Mouse (Mus musculus): ENCODE measurements around the gene Pou6f1. TPM values are rescaled to one million over a fixed set of nuclear protein-coding genes. Genes with fewer than 3 reads are reported as not detected.
"Not testable (repeated sequence)": the region's sequence is repeated elsewhere in the genome, so short reads cannot be mapped to it uniquely, and the experiment has no call there.

The Pou6f1 gene
- total RNA-seq, 2 experiments from 2014 or later = 11.1 to 14.2 TPM

DNA sequence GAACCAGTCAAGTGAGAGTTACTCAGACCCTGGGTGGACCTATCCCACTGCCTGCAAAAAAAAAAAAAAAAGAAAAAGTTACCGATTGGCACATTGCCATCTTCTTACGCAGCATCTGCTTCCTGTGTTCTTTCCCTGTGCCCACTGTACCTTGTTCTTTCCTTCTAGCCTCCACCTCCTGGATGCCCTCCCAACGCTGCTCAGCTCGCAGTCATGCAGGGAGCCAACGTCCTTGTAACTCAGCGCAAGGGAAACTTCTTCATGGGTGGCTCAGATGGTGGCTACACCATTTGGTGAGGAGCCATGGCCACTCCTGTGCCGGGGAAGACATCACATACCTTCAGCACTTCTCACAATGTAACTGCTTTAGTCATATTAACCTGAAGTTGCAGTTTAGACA, 19.4 kb upstream of the Pou6f1 start:
- DNase-seq = no peak

GRCm38 (mm10) chr15:100616221-100616620, 16.4 kb upstream of the Pou6f1 start:
- DNase-seq = no peak

DNA sequence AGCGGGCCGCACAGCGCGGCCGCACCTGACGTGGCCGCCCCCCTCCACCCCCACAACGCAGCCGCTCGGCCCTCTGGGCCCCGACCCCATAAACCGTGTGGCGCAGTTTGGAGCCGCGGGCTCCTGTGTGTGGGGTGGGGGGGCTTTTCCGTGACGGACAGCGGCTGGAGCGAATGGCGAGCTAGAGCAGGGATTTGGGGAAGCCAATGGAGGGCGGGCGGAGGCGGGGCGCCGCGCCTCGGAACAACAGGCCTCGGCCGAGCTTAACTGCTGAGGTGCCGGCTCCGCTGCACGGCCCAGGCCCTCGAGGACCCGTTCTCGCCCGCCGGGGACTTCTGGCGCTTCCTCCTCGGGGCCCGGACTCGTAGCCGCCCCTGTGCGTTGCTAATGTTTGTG, 16.0 kb upstream of the Pou6f1 start:
- DNase-seq = peak; percentile 91 to 93

- DNase-seq = peak; percentile 98
Observed at GRCm38 (mm10) chr15:100614996-100615824, 15.4 kb upstream of the Pou6f1 start, which contains the start of gene Dazap2. TSS of gene Dazap2 (plus strand) at chr15:100615349.

DNA sequence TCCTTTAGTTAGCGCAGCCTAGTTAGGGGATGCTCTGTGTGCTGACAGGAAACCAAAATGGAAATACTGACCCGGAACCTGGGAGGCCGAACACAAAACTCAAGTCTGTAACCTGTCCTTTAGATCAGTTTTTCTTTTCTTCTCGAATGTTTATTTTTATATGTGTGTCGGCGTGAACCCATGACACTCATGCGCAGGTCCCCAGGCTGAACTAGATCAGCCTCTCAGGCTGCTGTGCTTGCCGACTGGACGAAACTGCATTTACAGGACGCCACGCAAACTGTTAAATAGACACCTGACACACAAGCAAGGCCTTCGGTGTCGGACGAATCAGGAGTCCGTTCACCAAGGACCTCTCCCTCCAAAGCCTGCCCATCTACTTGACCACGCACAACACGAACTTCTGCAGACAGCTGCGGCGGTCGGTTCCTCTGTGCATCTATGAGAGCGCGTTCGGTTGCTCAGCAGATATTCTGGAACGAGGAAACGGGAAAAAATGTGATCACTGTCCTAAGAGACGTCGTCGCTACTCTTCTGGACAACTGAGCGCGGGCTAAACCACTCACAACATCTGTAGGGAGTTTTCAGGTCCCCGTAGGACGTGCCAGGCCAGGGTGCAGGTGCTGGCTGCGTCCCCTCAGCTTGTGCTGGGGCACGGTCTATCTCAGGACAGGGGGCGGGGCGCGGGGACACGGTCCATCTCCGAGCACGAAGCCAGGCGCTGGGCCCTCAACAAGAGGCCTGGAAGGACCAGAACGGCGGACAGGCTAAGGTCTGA, 14.6 kb upstream of the Pou6f1 start:
- no peak for DNase-seq

- peak; percentile 78 to 89 for DNase-seq
Observed at GRCm38 (mm10) chr15:100613584-100613983, 13.8 kb upstream of the Pou6f1 start.

GRCm38 (mm10) chr15:100612432-100612831, 12.6 kb upstream of the Pou6f1 start:
- no peak for DNase-seq

DNA sequence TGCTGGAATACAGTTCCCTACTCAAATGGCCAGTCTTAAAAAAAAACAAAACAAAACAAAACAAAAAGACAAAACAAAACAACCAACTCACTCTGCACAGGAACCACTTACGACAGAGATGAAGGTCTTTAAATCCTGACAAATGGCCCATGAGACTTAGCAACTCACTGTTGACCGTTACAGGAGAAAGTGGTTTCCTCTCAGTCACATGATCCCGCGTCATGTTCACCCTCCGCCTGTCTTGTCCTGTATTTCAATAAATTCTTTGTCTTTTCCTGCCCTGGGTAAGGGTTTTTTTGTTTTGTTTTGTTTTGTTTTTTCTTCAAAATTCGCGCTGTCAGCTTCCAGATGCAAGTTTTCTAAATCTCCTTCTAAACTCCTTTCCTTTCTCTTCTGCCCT, 12.2 kb upstream of the Pou6f1 start:
- no peak for DNase-seq

DNA sequence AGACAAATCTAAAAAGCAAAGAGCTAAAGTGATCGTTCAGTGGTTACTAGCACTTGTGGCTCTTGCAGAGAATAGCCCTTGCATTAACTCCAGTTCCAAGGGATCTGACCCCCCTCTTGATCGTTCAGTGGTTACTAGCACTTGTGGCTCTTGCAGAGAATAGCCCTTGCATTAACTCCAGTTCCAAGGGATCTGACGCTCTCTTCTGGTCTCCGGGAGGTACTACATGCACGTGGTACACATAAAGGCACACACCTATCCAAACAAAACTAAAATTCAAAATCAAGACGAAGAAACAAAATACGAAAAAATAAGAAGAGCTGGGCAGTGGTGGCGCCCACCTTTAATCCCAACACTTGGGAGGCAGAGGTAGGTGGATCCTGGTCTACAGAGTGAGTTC, 6.9 kb upstream of the Pou6f1 start:
- not testable (repeated sequence) for DNase-seq

DNA sequence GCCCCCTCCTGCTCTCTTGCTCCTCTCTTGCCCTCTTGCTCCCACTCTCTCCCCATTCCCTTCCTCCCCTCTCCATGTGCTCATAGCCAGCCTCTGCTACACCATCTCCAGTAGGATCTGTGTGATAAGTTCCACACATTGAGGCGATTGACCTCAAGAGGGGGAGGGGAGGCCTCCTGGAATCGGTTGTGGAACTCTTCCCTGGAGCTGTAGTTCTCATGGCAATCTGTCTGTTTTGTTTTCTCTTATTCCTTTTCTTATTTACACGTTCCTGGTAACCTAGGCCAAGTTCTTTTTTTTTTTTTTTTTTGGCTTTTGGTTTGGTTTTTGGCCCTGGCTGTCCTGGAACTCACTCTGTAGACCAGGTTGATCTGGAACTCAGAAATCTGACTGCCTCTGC, 1.9 kb upstream of the Pou6f1 start:
- no peak for DNase-seq

GRCm38 (mm10) chr15:100600696-100601272, 1.0 kb upstream of the Pou6f1 start:
- no peak for DNase-seq

GRCm38 (mm10) chr15:100600047-100600695, 387 bp upstream of the Pou6f1 start:
- peak; percentile 81 to 85 for DNase-seq

DNA sequence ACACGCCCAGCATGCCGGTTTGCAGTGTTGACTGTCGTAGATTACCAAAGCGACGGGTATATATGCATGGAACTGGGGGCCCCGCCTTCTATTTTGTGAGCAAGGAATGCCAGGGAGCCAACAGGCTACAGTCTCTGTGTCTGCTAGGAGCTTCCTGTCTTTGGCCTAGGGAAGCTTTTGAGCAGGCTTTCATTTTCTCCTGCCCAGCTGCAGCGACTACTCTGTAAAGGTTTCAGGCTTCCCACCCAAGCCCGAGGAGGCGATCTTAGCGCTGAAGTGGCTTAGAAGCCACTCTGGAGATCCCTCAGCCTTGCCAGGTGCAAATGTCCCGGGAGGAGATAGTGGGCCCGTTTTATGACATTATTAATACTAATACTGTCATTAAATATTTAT, 905 bp downstream of the Pou6f1 start:
- peak; percentile 65 to 70 for DNase-seq

DNA sequence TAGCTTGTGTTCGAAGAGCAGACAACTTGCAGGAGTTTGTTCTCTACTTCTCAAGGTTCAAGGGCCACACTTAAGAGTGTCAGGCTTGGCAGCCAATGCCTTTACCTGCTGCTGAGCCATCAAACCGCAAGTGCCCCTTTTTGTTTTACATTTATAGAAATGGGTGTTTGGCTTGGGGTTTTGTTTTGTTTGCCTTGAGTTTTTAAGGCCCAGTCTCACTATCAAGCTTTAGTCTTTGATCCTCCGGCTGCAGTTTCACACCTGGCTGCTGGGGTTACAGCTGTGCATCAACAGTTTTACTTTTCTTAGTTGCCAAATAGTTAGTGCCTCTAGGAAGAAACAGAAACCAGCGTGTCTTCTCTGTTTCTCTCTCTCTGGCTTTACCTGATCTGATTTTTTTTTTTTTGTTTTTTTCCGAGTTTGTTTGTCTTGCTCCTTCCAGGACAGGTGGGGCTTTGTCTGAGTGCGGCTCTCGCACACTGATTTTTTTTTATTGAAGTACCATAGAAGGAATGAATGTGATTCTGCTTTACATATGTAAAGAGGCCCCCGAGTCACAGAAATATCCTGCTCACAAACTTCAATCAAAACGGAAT, 1.4 kb downstream of the Pou6f1 start:
- no peak for DNase-seq

DNA sequence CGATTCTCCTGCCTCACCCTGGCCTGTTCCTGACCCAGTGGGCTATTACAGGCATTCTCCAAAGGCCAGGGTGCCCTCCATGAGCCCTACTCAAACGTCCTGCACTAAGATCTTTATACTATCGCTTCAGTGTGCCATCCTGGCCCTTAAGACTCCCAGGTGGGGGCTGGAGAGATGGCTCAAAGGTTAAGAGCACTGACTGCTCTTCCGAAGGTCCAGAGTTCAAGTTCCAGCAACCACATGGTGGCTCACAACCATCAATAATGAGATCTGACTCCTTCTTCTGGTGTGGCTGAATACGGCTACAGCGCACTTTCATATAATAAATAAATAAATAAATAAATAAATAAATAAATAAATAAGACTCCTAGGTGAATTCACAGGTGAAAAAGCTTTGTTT, 7.0 kb downstream of the Pou6f1 start:
- DNase-seq = no peak

DNA sequence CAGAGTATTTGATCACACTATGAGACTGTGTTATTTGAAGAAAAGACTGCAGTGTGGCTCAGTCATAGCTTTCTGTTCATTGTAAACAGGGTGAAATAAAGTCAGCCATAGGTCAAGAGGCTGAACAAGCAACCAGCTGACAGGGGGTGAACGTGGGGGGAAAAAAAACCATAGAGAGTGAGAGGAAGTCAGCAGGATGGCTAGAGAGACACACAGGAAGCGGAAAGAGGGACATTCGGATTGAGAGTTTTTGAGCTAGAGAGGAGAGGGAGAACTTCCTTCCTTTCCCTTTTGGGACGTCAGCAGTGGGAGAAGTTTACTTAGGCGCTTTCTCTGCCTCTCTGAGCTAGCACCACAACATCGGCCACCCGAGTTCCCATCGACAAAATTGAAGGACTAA, 9.3 kb downstream of the Pou6f1 start:
- DNase-seq = peak in 1 of 2 experiments; percentile 26

- no peak for DNase-seq
Observed at GRCm38 (mm10) chr15:100588297-100588696, 11.5 kb downstream of the Pou6f1 start.

GRCm38 (mm10) chr15:100587166-100587565, 12.6 kb downstream of the Pou6f1 start:
- DNase-seq = no peak

GRCm38 (mm10) chr15:100585931-100586330, 13.9 kb downstream of the Pou6f1 start:
- no peak for DNase-seq

DNA sequence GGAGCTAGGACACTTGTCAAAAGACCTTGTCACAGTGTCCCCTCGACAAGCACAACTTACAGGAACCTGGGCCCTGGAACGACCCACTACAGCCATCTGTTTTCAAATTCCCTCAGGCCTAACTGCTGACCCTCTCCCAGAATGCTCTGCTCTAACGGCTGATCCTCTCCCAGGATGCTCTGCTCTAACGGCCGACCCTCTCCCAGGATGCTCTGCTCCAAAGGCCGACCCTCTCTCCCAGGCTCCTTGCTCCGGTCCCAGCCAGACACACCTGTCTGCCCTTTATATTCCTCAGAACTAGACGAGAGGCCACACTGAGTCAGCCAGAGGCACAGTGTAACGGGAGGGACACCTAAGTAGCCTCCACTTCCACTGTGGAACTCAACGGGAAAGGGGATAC, 19.7 kb downstream of the Pou6f1 start:
- DNase-seq = no peak

- DNase-seq = no peak
Observed at GRCm38 (mm10) chr15:100577972-100578371, 21.8 kb downstream of the Pou6f1 start.

DNA sequence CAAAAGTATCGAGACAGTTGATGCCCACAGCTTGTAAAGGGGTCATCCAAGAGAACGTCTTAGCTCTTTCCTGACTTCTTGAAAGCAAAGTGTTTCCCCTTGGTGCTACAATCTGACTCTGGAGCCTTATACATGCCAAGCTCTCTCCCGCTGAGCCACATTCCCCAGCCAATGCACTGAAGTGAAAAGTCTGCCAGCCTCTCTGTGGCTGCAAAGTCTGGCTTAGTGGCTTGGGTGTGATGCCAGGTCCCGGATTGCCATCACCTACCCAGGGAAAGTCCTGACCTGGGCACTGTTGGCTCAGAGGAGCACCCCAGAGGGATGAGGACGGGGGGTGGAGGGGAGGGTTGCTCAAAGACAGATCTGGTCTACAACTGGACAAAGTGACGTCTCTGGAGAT, 23.0 kb downstream of the Pou6f1 start:
- no peak for DNase-seq

All from heart, adult 18-20 months (tissue).